In genomic region chr7:137084651-137085050, GRCm38 (mm10) we compare ENCODE assay signal across 19 mouse cellular contexts.
"Had no signal": no experiment of that assay in that cellular context is flagged by ENCODE, and none has a peak within 500 bp of the region (broad histone marks: within the 10 kb centered on the region; RNA-seq: fewer than 3 reads in every experiment).

No protein-coding gene starts in this region.

- H3K4me2 ChIP-seq: liver, embryonic 13.5 days; midbrain, embryonic 12.5 days; midbrain, embryonic 15.5 days; neural tube, embryonic 12.5 days; neural tube, embryonic 15.5 days had no signal

- H3K4me3 ChIP-seq: left cerebral cortex, adult 2 months; limb, embryonic 12.5 days; liver, embryonic 13.5 days; midbrain, embryonic 12.5 days; midbrain, embryonic 15.5 days; neural tube, embryonic 12.5 days; neural tube, embryonic 15.5 days had no signal

- H3K36me3 ChIP-seq: limb, embryonic 12.5 days; liver, embryonic 13.5 days; midbrain, embryonic 12.5 days; midbrain, embryonic 15.5 days; neural tube, embryonic 12.5 days; neural tube, embryonic 15.5 days had no signal

- H3K27me3 ChIP-seq: liver, embryonic 13.5 days; midbrain, embryonic 12.5 days; midbrain, embryonic 15.5 days had no signal

- H3K9me3 ChIP-seq: limb, embryonic 12.5 days; liver, embryonic 13.5 days; midbrain, embryonic 12.5 days; midbrain, embryonic 15.5 days; neural tube, embryonic 12.5 days; neural tube, embryonic 15.5 days had no signal

- H3K4me1 ChIP-seq: liver, embryonic 13.5 days had no signal

- H3K9ac ChIP-seq: limb, embryonic 12.5 days; liver, embryonic 13.5 days; midbrain, embryonic 12.5 days; midbrain, embryonic 15.5 days; neural tube, embryonic 12.5 days; neural tube, embryonic 15.5 days had no signal

- H3K27ac ChIP-seq: left cerebral cortex, adult 2 months; liver, embryonic 13.5 days; midbrain, embryonic 12.5 days; midbrain, embryonic 15.5 days; neural tube, embryonic 12.5 days; neural tube, embryonic 15.5 days; stomach, postnatal 0 days had no signal

- DNase-seq: layer of hippocampus, postnatal 36 days; liver, embryonic 13.5 days; lung, adult 2 months; lung, postnatal 14 days; lung, postnatal 4 days; right cerebral cortex, adult 18-20 months; right cerebral cortex, postnatal 14 days; right cerebral cortex, postnatal 4 days; thymus, adult 2 months; thymus, postnatal 14 days; thymus, postnatal 4 days had no signal

- ATAC-seq: intestine, postnatal 0 days; midbrain, embryonic 15.5 days had no signal
